Mouse (Mus musculus) limb, embryonic 12.5 days (tissue): ENCODE measurements around the gene Cuedc2. TPM values are rescaled to one million over a fixed set of nuclear protein-coding genes. Genes with fewer than 3 reads are reported as not detected.

Experiments
- ATAC-seq: fragments of 200-750 bp; cut with Nextera tagmentation; 2 replicates; pipeline ENCODE4 v1.8.0; 2017; ENCODE audit warnings: low read depth, moderate TSS enrichment; ENCODE audit not compliant: insufficient number of reproducible peaks, insufficient read depth, low FRiP score, low TSS enrichment
- H3K27ac ChIP-seq: fragments of 300-500 bp; sonication (generic); 2 replicates; pipeline ENCODE4 v1.5.1; 2016; ENCODE audit warnings: mild to moderate bottlenecking, moderate library complexity
- H3K27me3 ChIP-seq: fragments of 300-500 bp; sonication (generic); 2 replicates; pipeline ENCODE4 v1.6.1; 2016; ENCODE audit warnings: mild to moderate bottlenecking, moderate library complexity
- H3K36me3 ChIP-seq: fragments of 300-500 bp; sonication (generic); 2 replicates; pipeline ENCODE4 v1.6.1; 2016; ENCODE audit warnings: mild to moderate bottlenecking, moderate library complexity
- H3K4me1 ChIP-seq: fragments of 300-500 bp; sonication (generic); replicated peaks from 2 replicates; pipeline ENCODE4 v1.6.1; 2016
- H3K4me2 ChIP-seq: fragments of 300-500 bp; sonication (generic); 2 replicates; pipeline ENCODE4 v1.6.1; 2016; ENCODE audit warnings: mild to moderate bottlenecking, moderate library complexity
- H3K4me3 ChIP-seq: fragments of 300-500 bp; sonication (generic); replicated peaks from 2 replicates; pipeline ENCODE4 v1.5.1; 2016; ENCODE audit warnings: mild to moderate bottlenecking
- H3K9ac ChIP-seq: fragments of 300-500 bp; sonication (generic); replicated peaks from 2 replicates; pipeline ENCODE4 v1.6.1; 2016; ENCODE audit warnings: mild to moderate bottlenecking, moderate library complexity
- H3K9me3 ChIP-seq: fragments of 300-500 bp; sonication (generic); 2 replicates; pipeline ENCODE4 v1.6.1; 2016; ENCODE audit warnings: mild to moderate bottlenecking, moderate library complexity
- WGBS: fragments of 180-500 bp; shearing (Covaris S2); methylation state at CpG from one replicate; pipeline ENCODE4 v1.1.7; 2016; 5-methylcytosine and 5-hydroxymethylcytosine counted together
- polyA plus RNA-seq: library from polyadenylated mRNA; unstranded; fragments of >200 nt; fragmentation: Nextera tagmentation; extraction: Ambion mirVana; gene quantifications from 2 replicates; pipeline ENCODE4 v1.2.1, GENCODE M21; 2016

Cuedc2 gene
- polyA plus RNA-seq, 1 experiment from 2014 or later: 176 TPM

DNA sequence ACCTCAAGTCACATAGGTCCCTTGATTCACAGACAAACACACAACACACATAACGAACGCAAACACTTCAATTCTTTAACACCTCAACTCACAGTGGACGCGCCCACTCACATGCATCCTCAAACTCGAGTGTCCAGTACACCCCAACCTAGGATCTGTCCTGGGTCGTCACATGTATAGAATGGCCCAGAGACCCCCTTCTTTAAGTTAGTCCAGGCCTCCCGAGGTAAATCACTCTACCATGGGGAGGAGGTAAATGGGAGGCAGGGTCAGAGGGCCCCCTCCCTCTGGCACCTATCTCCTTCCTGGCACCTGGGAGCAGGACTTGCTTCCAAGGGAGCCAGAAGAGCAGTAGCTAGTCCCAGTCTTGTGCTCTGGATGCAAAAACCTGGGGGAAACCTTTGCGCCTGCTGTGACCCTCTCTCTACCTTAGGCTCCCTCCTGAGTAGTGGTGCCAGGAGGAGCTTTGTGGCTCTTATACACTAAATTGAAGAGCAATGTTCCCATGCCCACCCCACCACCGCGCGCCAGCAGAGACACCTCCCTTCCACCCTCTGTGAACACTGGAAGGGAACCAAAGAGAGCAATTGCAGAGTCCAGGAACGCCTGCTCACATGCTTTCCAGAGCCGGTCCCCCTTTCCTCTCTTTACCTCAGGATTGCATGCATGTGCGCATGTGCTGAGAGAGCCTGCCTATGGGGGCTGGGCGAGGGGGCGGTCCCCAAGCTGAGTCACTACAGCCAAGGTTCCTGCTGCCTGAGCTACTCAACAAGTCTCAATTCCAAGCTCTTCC lies 19.7 kb downstream of the Cuedc2 start:
- Histone ChIP-seq H3K4me1 (peaks cover 32% of the 10 kb centered on the region), H3K4me3 (peak overlapping the region; percentile 49), H3K4me2 (peak overlapping the region; percentile 39), H3K9ac (no peak overlapping the region), H3K27me3 (peaks cover 100% of the 10 kb centered on the region), H3K27ac (no peak overlapping the region), H3K36me3 (no peaks in the 10 kb centered on the region), H3K9me3 (no peaks in the 10 kb centered on the region)
- ATAC-seq: no peak
- WGBS: 13% methylated on average over 16 of the region's 16 CpGs

DNA sequence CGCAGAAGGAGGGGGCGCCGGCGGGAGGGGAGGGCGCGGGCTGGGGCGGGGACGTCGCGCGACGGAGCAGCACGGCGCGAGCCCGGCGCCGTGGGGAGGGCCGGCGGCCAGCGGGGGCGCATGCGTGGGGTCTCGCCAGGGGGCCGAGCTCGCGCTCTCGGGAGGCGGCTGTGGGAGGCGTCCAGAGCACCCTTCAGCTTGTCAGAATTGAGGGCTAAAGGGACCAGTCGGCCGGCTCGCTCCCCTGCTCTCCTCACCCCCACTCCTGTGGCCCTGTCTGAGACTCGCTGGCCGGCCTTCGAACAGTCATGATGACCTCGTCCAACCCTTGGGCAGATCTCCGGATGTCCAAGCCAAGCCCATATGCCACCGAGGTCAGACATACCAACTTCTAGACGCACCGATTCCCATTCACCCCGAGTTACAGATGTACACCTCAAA lies 20.5 kb downstream of the Cuedc2 start:
- no peak overlapping the region for H3K27ac ChIP-seq
- 3% methylated on average over 42 of the region's 42 CpGs for WGBS
- ATAC-seq: no peak

DNA sequence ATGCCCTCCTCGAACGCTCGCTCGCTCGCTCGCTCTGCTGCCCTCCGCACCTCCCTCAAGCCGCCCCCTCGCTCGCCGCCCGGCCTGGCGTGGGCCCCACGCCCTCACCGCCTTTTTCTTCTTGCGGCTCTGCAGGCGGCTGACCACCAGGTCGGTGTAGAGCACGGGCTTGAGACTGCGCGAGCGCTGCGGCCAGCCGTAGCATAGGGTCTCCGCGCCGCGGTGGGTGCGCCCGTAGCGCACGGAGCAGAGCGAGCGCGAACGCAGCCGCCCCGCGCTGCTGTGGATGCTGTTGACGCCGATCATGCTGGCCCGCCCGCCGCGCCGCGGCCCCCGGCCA lies 21.0 kb downstream of the Cuedc2 start:
- no peaks in the 10 kb centered on the region for H3K9me3 ChIP-seq
- H3K36me3 ChIP-seq: 0 out of 2 replicates have a peak, but pooled peaks cover 2% of the 10 kb centered on the region
- H3K4me3 ChIP-seq: peak overlapping the region; percentile 49
- H3K9ac ChIP-seq: peak overlapping the region; percentile 59
- H3K27ac ChIP-seq: no peak overlapping the region
- ATAC-seq: no peak
- peaks cover 100% of the 10 kb centered on the region for H3K27me3 ChIP-seq
- peaks cover 32% of the 10 kb centered on the region for H3K4me1 ChIP-seq
- WGBS: under 1% methylated on average over 47 of the region's 48 CpGs
- peak overlapping the region; percentile 73 for H3K4me2 ChIP-seq

More for the DNA sequence above, 20.5 kb downstream of the Cuedc2 start:
- Histone ChIP-seq H3K4me1 (peaks cover 32% of the 10 kb centered on the region), H3K9ac (peak overlapping the region; percentile 59), H3K4me3 (peak overlapping the region; percentile 49), H3K4me2 (peak overlapping the region; percentile 73), H3K36me3 (no peaks in the 10 kb centered on the region), H3K27me3 (peaks cover 100% of the 10 kb centered on the region), H3K9me3 (no peaks in the 10 kb centered on the region)

GRCm38 (mm10) chr19:46316846-46317545 lies 21.5 kb downstream of the Cuedc2 start:
- Histone ChIP-seq H3K4me1 (peaks cover 31% of the 10 kb centered on the region), H3K27ac (no peak overlapping the region), H3K9me3 (no peaks in the 10 kb centered on the region), H3K9ac (peak overlapping the region; percentile 59), H3K27me3 (peaks cover 98% of the 10 kb centered on the region), H3K4me2 (peak overlapping the region; percentile 73), H3K36me3 (0 out of 2 replicates have a peak, but pooled peaks cover 5% of the 10 kb centered on the region), H3K4me3 (peak overlapping the region; percentile 49)
- WGBS: 28% methylated on average over 15 of the region's 15 CpGs
- no peak for ATAC-seq

DNA sequence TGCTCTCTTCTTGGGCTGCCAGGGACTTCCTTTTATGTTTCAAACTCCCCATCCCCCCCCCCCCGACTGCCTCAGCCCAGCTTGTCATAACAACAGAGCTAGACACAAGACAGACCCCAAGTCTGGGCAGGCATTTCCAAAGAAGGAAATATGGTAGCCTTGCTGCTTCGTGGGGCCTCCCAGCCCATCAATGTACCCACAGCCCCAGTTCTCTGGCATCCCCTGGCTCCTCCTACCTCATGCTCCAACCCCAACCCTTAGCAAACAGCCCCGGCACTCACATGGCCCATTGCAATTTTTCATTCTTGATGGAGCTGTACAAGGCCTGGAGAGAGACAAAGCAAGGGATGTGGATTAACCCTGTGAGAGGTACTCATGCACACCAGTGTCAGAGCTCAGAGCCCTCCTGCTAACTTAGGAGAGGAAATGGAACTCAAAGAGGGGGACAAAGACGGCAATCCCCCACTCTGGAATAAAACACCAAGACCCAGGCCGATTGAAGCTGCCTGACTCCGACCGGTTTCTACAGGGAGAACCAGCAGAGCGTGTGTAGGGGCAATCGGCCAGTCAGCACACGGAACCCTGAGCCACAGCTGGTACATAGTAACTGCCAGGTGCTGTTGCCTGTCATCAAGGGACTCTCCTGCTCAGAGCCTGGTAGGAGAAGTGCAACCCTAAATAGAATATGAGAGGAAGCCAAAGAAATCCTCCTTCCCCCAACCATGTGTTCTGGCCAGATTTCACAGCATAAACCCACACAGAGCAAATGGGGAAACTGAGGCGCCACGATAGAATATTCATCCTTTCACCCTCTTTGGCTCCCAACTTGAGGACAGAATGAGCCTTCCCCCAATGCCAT lies 22.5 kb downstream of the Cuedc2 start:
- H3K9ac ChIP-seq: no peak overlapping the region
- no peak for ATAC-seq

GRCm38 (mm10) chr19:46314872-46315742 lies 23.4 kb downstream of the Cuedc2 start:
- Histone ChIP-seq H3K4me1 (peaks cover 24% of the 10 kb centered on the region), H3K4me3 (no peak overlapping the region), H3K4me2 (no peak overlapping the region), H3K36me3 (peaks cover 23% of the 10 kb centered on the region), H3K27me3 (peaks cover 81% of the 10 kb centered on the region), H3K9ac (no peak overlapping the region), H3K27ac (no peak overlapping the region), H3K9me3 (no peaks in the 10 kb centered on the region)
- ATAC-seq: no peak
- WGBS: 39% methylated on average over 14 of the region's 14 CpGs

More for the DNA sequence above, 22.5 kb downstream of the Cuedc2 start:
- WGBS: 52% methylated on average over 12 of the region's 12 CpGs
- H3K9me3 ChIP-seq: no peaks in the 10 kb centered on the region
- H3K36me3 ChIP-seq: peaks cover 15% of the 10 kb centered on the region
- H3K27me3 ChIP-seq: peaks cover 88% of the 10 kb centered on the region
- H3K4me3 ChIP-seq: no peak overlapping the region
- no peak overlapping the region for H3K27ac ChIP-seq
- H3K4me2 ChIP-seq: no peak overlapping the region
- H3K4me1 ChIP-seq: peaks cover 24% of the 10 kb centered on the region

GRCm38 (mm10) chr19:46314151-46314601 lies 24.3 kb downstream of the Cuedc2 start:
- Histone ChIP-seq H3K4me1 (peaks cover 22% of the 10 kb centered on the region), H3K9ac (no peak overlapping the region), H3K4me3 (no peak overlapping the region), H3K36me3 (peaks cover 29% of the 10 kb centered on the region), H3K27me3 (peaks cover 77% of the 10 kb centered on the region), H3K27ac (no peak overlapping the region), H3K9me3 (no peaks in the 10 kb centered on the region), H3K4me2 (no peak overlapping the region)
- WGBS: 12% methylated on average over 18 of the region's 18 CpGs
- no peak for ATAC-seq

DNA sequence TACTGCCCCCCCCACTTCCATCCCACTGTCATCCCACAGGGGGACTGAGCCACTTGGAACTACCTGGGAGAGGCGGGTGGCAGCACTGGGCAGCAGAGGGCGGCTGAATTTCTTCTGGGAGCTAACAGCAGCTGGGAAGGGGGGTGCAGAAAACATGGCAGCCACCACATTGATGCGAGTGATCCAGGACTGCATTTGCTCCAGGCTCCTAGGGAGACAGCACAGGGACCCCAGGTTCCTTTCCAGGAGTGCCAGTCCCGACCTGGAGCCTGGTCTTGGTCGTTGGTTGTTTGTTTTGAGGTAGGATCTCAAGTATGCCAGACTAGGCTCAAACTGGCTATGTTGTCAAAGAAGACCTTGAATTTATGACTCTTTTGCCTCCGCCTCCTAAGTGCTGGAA lies 24.9 kb downstream of the Cuedc2 start:
- Histone ChIP-seq H3K4me1 (peaks cover 21% of the 10 kb centered on the region), H3K27me3 (peaks cover 74% of the 10 kb centered on the region), H3K36me3 (peaks cover 29% of the 10 kb centered on the region), H3K27ac (no peak overlapping the region), H3K9me3 (no peaks in the 10 kb centered on the region), H3K4me2 (no peak overlapping the region), H3K9ac (no peak overlapping the region), H3K4me3 (no peak overlapping the region)
- 66% methylated on average over 6 of the region's 6 CpGs for WGBS
- no peak for ATAC-seq

DNA sequence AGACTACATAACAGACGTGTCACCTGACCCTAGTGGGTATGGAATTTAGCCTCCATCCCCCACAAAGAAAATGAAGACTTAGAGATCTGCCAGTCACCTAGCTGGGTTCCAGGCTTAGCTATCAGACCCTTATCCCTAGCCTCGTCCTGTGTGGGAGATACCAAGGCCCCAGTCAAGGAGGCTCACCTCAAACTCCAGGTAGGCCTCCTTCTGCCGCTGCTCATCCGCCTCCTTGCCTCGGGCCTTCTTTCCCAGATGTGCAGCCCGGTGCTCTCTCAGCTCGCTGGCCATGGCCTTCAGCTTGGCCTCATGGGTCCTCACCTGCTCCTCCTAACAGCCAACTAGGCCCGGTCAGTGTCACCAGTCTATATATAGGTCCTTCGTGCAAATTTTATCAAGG lies 25.4 kb downstream of the Cuedc2 start:
- Histone ChIP-seq H3K4me3 (no peak overlapping the region), H3K9ac (no peak overlapping the region), H3K36me3 (peaks cover 29% of the 10 kb centered on the region), H3K4me2 (no peak overlapping the region), H3K27ac (no peak overlapping the region), H3K27me3 (peaks cover 74% of the 10 kb centered on the region), H3K4me1 (peaks cover 21% of the 10 kb centered on the region), H3K9me3 (no peaks in the 10 kb centered on the region)
- no peak for ATAC-seq
- WGBS: 82% methylated on average over 9 of the region's 9 CpGs

DNA sequence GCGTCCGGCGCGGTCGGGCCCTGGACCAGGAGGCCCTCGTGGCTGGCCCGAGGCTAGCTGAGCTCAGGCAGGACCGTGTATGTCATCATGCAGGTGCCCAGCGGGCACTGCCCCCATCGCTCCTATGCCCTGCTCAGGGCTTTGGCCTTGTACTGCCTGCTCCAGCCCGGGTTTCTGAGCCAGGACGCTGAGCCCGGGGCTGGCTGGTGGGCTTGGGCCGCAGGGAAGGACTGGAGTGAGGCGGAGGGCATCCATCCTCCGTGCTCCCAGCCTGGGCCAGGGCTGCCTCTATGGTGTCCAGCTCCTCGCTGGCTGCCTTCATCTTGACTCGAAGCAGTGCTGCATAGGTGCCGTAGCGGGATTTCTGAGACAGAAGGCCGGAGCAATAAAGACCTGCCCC lies 25.9 kb downstream of the Cuedc2 start:
- Histone ChIP-seq H3K36me3 (peaks cover 31% of the 10 kb centered on the region), H3K4me3 (no peak overlapping the region), H3K4me2 (no peak overlapping the region), H3K9ac (no peak overlapping the region), H3K27me3 (peaks cover 74% of the 10 kb centered on the region), H3K4me1 (peaks cover 15% of the 10 kb centered on the region), H3K27ac (no peak overlapping the region), H3K9me3 (no peaks in the 10 kb centered on the region)
- 88% methylated on average over 21 of the region's 21 CpGs for WGBS
- ATAC-seq: no peak
